Mouse (Mus musculus) embryonic facial prominence, embryonic 13.5 days (tissue): ENCODE measurements around the gene Map2k6. TPM values are rescaled to one million over a fixed set of nuclear protein-coding genes. Genes with fewer than 3 reads are reported as not detected.

Experiments used
- ATAC-seq: fragments of 200-750 bp; cut with Nextera tagmentation; 2 replicates; pipeline ENCODE4 v1.8.0; 2017; ENCODE audit warnings: low read depth; ENCODE audit not compliant: insufficient number of reproducible peaks, insufficient read depth, low FRiP score, low TSS enrichment
- H3K27ac ChIP-seq: fragments of 300-500 bp; sonication (generic); 2 replicates; pipeline ENCODE4 v1.5.1; 2015; ENCODE audit warnings: moderate library complexity, mild to moderate bottlenecking, inconsistent platforms
- H3K27me3 ChIP-seq: fragments of 300-500 bp; sonication (generic); 2 replicates; pipeline ENCODE4 v1.6.1; 2015; ENCODE audit warnings: mild to moderate bottlenecking, inconsistent platforms
- H3K36me3 ChIP-seq: fragments of 300-500 bp; sonication (generic); 2 replicates; pipeline ENCODE4 v1.6.1; 2015; ENCODE audit warnings: mild to moderate bottlenecking, inconsistent platforms
- H3K4me1 ChIP-seq: fragments of 300-500 bp; sonication (generic); 2 replicates; pipeline ENCODE4 v1.6.1; 2015; ENCODE audit warnings: inconsistent platforms
- H3K4me2 ChIP-seq: fragments of 300-500 bp; sonication (generic); 2 replicates; pipeline ENCODE4 v1.6.1; 2015; ENCODE audit warnings: moderate library complexity, mild to moderate bottlenecking, inconsistent platforms
- H3K4me3 ChIP-seq: fragments of 300-500 bp; sonication (generic); 2 replicates; pipeline ENCODE4 v1.5.1; 2015; ENCODE audit warnings: mild to moderate bottlenecking, inconsistent platforms
- H3K9ac ChIP-seq: fragments of 300-500 bp; sonication (generic); 2 replicates; pipeline ENCODE4 v1.6.1; 2015; ENCODE audit warnings: mild to moderate bottlenecking, inconsistent platforms
- H3K9me3 ChIP-seq: fragments of 300-500 bp; sonication (generic); 2 replicates; pipeline ENCODE4 v1.6.1; 2016; ENCODE audit warnings: inconsistent platforms
- WGBS: fragments of 180-500 bp; shearing (Covaris S2); methylation state at CpG from one replicate; pipeline ENCODE4 v1.1.7; 2015; ENCODE audit warnings: mixed read lengths; 5-methylcytosine and 5-hydroxymethylcytosine counted together
- polyA plus RNA-seq: library from polyadenylated mRNA; unstranded; fragments of >200 nt; fragmentation: Nextera tagmentation; extraction: Ambion mirVana; gene quantifications from 2 replicates; pipeline ENCODE4 v1.2.1, GENCODE M21; 2015

The Map2k6 gene
- polyA plus RNA-seq, 1 experiment from 2014 or later: 38.1 TPM

- Histone ChIP-seq H3K9ac (no peak overlapping the region), H3K4me1 (peaks cover 26% of the 10 kb centered on the region), H3K27ac (no peak overlapping the region), H3K4me2 (no peak overlapping the region), H3K36me3 (no peaks in the 10 kb centered on the region), H3K4me3 (no peak overlapping the region), H3K9me3 (no peaks in the 10 kb centered on the region), H3K27me3 (no peaks in the 10 kb centered on the region)
- WGBS: 93% methylated on average over 5 of the region's 5 CpGs
- no peak for ATAC-seq
Observed at GRCm38 (mm10) chr11:110453445-110454154, 54.7 kb downstream of the Map2k6 start.

GRCm38 (mm10) chr11:110457441-110457912 is 58.6 kb downstream of the Map2k6 start:
- ATAC-seq: no peak
- 83% methylated on average over 7 of the region's 7 CpGs for WGBS
- Histone ChIP-seq H3K4me1 (peaks cover 19% of the 10 kb centered on the region), H3K9ac (no peak overlapping the region), H3K36me3 (0 out of 2 replicates have a peak, but pooled peaks cover 3% of the 10 kb centered on the region), H3K27me3 (no peaks in the 10 kb centered on the region), H3K9me3 (no peaks in the 10 kb centered on the region), H3K4me2 (no peak overlapping the region), H3K27ac (no peak overlapping the region), H3K4me3 (no peak overlapping the region)

- Histone ChIP-seq H3K4me2 (no peak overlapping the region), H3K27me3 (no peaks in the 10 kb centered on the region), H3K36me3 (0 out of 2 replicates have a peak, but pooled peaks cover 3% of the 10 kb centered on the region), H3K4me3 (no peak overlapping the region), H3K27ac (no peak overlapping the region), H3K4me1 (peaks cover 22% of the 10 kb centered on the region), H3K9me3 (no peaks in the 10 kb centered on the region), H3K9ac (no peak overlapping the region)
- WGBS: 48% methylated on average over 2 of the region's 2 CpGs
- no peak for ATAC-seq
Observed at GRCm38 (mm10) chr11:110460480-110460879, 61.6 kb downstream of the Map2k6 start.

- no peak for ATAC-seq
Observed at GRCm38 (mm10) chr11:110461560-110462331, 62.8 kb downstream of the Map2k6 start.

GRCm38 (mm10) chr11:110462975-110463578 is 64.2 kb downstream of the Map2k6 start:
- no peak for ATAC-seq
- WGBS: 89% methylated on average over 8 of the region's 8 CpGs
- H3K4me3 ChIP-seq: no peak overlapping the region

More at GRCm38 (mm10) chr11:110461560-110462331, 62.8 kb downstream of the Map2k6 start:
- Histone ChIP-seq H3K36me3 (0 out of 2 replicates have a peak, but pooled peaks cover 3% of the 10 kb centered on the region), H3K4me1 (peaks cover 17% of the 10 kb centered on the region), H3K4me2 (no peak overlapping the region), H3K27ac (no peak overlapping the region), H3K27me3 (no peaks in the 10 kb centered on the region), H3K9me3 (no peaks in the 10 kb centered on the region), H3K9ac (no peak overlapping the region), H3K4me3 (no peak overlapping the region)
- 97% methylated on average over 17 of the region's 17 CpGs for WGBS

GRCm38 (mm10) chr11:110463801-110464200 is 64.9 kb downstream of the Map2k6 start:
- no peak for ATAC-seq
- Histone ChIP-seq H3K4me1 (peaks cover 15% of the 10 kb centered on the region), H3K9me3 (no peaks in the 10 kb centered on the region), H3K4me3 (no peak overlapping the region), H3K36me3 (0 out of 2 replicates have a peak, but pooled peaks cover 3% of the 10 kb centered on the region), H3K27me3 (no peaks in the 10 kb centered on the region), H3K9ac (no peak overlapping the region), H3K27ac (no peak overlapping the region), H3K4me2 (no peak overlapping the region)
- WGBS: 74% methylated on average over 9 of the region's 9 CpGs

More at GRCm38 (mm10) chr11:110462975-110463578, 64.2 kb downstream of the Map2k6 start:
- Histone ChIP-seq H3K27ac (no peak overlapping the region), H3K4me1 (peaks cover 17% of the 10 kb centered on the region), H3K9me3 (no peaks in the 10 kb centered on the region), H3K27me3 (no peaks in the 10 kb centered on the region), H3K9ac (no peak overlapping the region), H3K36me3 (0 out of 2 replicates have a peak, but pooled peaks cover 3% of the 10 kb centered on the region), H3K4me2 (no peak overlapping the region)

GRCm38 (mm10) chr11:110469054-110469453 is 70.1 kb downstream of the Map2k6 start:
- no peaks in the 10 kb centered on the region for H3K27me3 ChIP-seq
- H3K9me3 ChIP-seq: no peaks in the 10 kb centered on the region
- no peaks in the 10 kb centered on the region for H3K36me3 ChIP-seq
- no peaks in the 10 kb centered on the region for H3K4me1 ChIP-seq
- no peak overlapping the region for H3K4me3 ChIP-seq
- 77% methylated on average over 2 of the region's 2 CpGs for WGBS
- no peak overlapping the region for H3K4me2 ChIP-seq
- ATAC-seq: no peak
- H3K27ac ChIP-seq: no peak overlapping the region
- H3K9ac ChIP-seq: no peak overlapping the region

- Histone ChIP-seq H3K4me3 (no peak overlapping the region), H3K9ac (no peak overlapping the region), H3K27me3 (no peaks in the 10 kb centered on the region), H3K36me3 (no peaks in the 10 kb centered on the region), H3K4me2 (no peak overlapping the region), H3K27ac (no peak overlapping the region; the same call in 1 of the 2 replicates), H3K4me1 (no peaks in the 10 kb centered on the region), H3K9me3 (no peaks in the 10 kb centered on the region)
- 75% methylated on average over 8 of the region's 8 CpGs for WGBS
- ATAC-seq: no peak
Observed at GRCm38 (mm10) chr11:110470561-110471273, 71.8 kb downstream of the Map2k6 start.

- Histone ChIP-seq H3K4me3 (no peak overlapping the region), H3K4me2 (no peak overlapping the region), H3K9me3 (no peaks in the 10 kb centered on the region), H3K36me3 (no peaks in the 10 kb centered on the region), H3K27me3 (no peaks in the 10 kb centered on the region), H3K4me1 (no peaks in the 10 kb centered on the region), H3K9ac (no peak overlapping the region), H3K27ac (no peak overlapping the region; the same call in 1 of the 2 replicates)
- ATAC-seq: no peak
- WGBS: 90% methylated on average over 2 of the region's 2 CpGs
Observed at GRCm38 (mm10) chr11:110471362-110471761, 72.4 kb downstream of the Map2k6 start.

GRCm38 (mm10) chr11:110472078-110472477 is 73.2 kb downstream of the Map2k6 start:
- no peak overlapping the region for H3K4me2 ChIP-seq
- ATAC-seq: no peak
- no peaks in the 10 kb centered on the region for H3K27me3 ChIP-seq
- H3K9me3 ChIP-seq: no peaks in the 10 kb centered on the region
- H3K4me1 ChIP-seq: 0 out of 2 replicates have a peak, but pooled peaks cover 3% of the 10 kb centered on the region
- no peak overlapping the region for H3K9ac ChIP-seq
- H3K36me3 ChIP-seq: no peaks in the 10 kb centered on the region
- no peak overlapping the region for H3K4me3 ChIP-seq
- H3K27ac ChIP-seq: no peak overlapping the region
- 84% methylated on average over 5 of the region's 5 CpGs for WGBS

- 91% methylated on average over 16 of the region's 16 CpGs for WGBS
- no peak overlapping the region for H3K4me3 ChIP-seq
- H3K4me2 ChIP-seq: no peak overlapping the region
- H3K27ac ChIP-seq: no peak overlapping the region
- no peaks in the 10 kb centered on the region for H3K9me3 ChIP-seq
- ATAC-seq: no peak
- no peak overlapping the region for H3K9ac ChIP-seq
- H3K4me1 ChIP-seq: peaks cover 12% of the 10 kb centered on the region
- H3K27me3 ChIP-seq: no peaks in the 10 kb centered on the region
- H3K36me3 ChIP-seq: no peaks in the 10 kb centered on the region
Observed at GRCm38 (mm10) chr11:110473495-110473894, 74.6 kb downstream of the Map2k6 start.
